Mouse (Mus musculus) cerebellum, adult 9-11 months (tissue): Measurements from ENCODE around the gene Pdzd2.

Experiments used
- DNase-seq: peaks from one replicate; pipeline ENCODE4 v3.0.0; 2022

Pdzd2 gene

DNA sequence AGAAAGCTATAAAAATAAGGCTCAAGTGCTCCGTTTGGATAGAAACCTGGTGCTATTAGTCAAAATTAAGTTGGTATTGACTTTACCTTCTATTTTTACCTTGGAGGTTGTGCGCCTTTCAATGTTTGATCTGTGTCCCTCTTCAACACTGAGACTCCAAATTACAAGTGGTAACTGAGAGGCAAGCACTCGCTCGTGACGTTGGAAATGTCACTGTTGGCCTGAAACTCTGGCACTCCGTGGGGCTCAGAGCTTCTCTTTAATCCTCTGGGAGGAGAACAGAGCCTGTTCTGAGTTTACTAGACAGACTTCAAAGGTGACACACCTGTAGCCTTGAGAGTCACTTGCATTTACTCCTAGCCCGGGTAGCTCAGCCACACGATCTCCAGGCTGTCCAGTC is 120.5 kb downstream of the Pdzd2 start:
- DNase-seq: no peak

DNA sequence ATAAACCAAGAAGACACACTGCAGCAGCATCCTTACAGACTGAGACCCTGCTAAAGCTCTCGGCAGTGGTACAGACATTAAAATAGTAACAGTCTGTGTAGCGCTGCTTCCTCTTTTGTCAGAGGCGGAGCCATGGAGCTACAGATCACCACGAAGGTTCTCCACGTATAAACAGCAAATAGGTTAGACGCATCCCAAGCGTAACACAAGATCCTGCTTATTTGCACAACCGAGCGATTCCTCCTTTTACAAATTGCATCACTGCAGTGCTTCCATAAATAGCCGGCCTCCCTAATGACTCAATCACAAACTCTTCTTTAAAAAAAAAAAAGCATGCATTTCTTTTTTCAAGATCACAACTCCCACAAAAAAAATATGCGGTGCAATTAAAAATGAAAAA is 122.1 kb downstream of the Pdzd2 start:
- no peak for DNase-seq

DNA sequence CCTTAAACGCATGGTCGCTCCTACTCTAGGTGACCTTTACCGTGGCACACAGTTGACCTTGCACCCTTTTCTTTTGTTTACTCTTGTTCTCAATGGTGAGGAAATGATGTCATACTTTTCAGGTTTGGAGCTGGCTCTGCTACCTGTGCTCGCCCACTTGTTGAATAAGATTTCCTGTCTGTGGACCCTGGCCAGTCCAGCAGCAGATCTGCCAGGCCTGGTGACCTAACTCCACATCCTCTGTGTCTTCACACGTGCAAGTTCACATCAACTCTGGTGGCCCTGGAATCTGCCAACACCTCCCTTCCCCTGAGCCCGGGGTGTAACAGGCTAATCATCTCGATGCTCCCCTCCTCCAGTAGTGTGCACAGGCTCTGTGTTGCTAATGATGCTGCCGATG is 122.5 kb downstream of the Pdzd2 start:
- DNase-seq: no peak

DNA sequence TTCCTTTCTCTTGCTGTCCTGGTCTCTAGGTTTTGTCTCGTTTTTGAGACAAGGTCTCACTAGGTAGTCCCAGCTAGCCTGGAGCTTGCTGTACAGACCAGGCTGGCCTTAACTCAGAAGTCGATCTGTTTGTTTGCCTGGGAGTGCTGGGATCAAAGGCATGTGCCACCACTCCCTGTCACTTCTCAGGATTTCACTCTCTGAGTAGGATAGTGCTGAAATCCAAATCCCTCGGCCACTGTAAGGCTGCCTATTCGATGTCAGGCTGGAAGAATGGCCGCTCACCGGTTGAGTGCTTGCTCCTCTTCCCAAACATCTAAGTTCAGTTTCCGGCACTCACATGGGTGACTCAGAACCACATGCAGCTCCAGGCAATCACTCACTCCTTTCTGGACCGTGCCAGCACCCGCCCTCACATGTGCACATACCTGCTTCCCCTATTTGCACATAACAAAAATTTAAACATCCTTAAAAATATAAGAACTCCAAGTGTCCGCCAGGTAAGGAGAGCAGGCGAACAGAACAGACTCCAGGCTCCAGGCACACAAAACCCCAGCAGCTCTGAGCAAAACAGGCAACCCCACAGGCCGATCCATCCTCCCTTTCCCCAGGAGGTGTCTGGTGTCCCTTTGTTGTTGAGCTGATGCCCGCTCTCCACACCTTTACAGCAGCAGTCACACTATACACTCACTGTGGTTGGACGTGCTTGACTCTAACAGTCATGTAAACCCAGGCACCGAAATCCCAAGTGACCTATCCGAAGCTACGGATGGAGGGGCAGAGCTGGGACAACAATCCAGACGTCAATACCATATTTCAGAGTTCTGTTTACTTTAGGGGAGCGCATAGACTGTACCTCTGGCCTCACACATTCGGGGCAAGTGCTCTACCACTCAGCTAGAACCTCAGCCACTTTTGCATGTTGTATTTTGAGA is 124.5 kb downstream of the Pdzd2 start:
- DNase-seq: no peak

DNA sequence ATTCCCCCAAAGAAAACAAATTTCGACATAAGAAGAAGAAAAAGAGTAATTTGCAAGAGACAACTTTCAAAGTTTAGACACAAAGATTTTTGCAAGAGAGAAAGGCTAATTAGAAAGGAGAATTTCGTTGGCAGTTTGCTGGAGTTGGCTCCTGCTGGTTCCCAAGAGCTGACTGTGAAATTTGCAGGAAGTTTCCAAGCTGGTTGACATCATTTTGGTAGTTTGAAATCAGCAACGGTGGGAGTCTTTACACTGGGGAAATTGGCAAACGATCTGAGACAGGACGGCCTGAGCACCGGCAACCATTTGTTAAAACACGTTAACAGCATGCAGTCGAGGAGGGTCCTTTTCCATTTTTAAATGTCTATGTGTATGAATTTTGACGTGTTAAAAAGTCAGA is 125.7 kb downstream of the Pdzd2 start:
- DNase-seq: no peak

DNA sequence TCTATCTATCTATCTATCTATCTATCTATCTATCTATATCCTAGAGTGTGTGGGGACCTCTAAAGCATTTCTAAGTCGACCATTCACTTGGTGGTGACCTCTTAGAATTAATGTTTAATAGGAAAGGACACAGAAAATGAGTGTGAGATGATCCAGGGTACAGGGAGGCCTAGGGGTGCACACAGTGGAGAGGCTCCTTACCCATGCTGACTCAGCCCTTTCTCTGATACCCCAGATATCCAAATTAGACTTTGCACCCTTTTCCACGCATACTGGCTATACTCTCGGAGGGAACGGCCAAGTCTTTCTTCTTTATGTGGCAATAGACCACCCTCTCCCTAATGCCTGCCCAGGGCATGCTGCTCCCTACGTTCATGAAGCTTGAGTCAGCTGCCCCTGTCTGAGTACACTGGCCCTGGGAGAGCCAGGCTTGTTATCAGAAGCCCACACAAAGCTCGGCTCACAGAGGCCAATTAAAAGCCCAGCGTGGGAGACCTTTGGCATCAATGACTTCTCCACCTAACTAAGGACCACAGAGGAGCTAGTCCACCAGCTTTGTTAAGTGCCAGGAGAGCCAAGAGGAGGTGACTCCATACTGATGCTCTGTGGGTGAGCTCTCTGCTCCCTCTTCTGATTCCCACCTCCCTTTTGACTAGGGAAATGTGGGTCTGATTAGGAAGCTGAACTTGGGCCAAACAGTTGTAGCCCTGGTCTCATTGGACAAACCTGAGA is 126.6 kb downstream of the Pdzd2 start:
- no peak for DNase-seq

DNA sequence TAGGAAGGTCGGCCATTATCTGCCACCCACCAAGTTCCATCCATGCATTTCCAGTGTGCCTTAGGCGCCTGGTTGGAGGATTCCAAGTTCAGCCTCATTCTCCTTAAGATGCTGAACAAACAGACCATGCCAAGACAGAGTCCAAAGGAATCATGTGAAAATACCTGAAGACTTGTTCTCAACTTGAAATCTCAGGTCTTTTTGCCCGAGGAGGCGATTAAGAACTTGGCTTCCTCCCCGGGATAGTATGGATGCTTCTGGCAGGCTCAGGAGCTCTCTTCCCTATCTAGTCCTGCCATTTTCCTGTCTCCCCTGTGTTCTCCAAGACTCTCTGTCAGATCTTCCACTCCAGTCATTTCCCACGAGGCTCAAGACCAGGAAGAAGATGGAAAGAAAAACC is 131.6 kb downstream of the Pdzd2 start:
- DNase-seq: no peak

DNA sequence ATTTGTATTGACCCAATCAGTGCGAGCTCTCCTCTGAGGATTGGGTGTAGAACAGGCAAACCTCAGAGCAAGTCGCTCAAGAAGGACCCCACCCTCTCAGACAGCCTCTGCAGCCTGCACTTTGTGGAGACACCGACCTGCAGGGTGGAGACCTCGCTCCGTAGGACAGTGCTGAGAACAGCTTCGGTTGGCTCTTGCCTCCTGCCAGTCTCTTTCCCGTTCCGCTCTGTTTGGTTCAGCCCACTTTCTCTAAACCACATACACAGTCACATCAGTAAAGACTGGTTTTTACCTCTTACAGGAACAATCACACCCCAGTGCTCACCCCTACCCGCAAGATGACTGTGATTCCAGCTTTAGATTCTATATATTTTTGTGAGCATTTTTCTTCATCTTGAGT is 133.4 kb downstream of the Pdzd2 start:
- no peak for DNase-seq

DNA sequence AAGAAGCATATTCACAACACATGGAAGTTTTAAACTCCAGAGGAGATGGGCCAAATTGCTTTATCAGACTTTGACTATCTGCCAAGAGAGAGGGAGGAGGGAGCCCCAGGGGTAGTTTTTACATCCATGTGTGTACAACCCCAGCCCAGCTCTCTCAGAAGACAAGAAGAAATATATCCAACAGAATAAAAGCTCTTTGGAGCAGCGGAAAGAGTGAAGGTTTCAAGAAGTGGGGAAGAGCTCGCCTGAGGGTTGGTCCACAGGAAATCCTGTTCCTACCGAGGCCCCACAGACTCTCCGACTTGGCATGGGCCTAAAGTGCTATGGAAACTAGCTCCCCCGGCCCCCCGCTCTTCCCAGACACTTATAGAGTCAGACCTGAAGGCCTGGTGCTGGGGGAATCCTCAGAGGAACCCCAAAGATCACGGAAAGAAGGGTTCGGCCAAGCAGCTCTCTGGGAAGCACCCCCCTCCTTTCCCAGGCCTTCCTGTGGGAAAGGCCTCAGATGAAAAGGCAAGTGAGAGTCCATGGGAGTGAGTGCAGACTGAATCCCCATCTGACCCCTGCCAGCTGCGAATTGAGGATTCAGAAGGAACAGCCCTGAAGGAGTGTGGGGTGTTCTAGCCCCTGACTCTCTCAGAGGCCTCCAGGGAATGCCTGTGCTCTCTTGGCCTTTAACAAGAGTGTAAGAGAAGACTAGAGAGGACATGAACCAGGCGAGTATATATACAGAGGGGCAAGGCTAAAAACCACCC is 134.3 kb downstream of the Pdzd2 start:
- DNase-seq: no peak

DNA sequence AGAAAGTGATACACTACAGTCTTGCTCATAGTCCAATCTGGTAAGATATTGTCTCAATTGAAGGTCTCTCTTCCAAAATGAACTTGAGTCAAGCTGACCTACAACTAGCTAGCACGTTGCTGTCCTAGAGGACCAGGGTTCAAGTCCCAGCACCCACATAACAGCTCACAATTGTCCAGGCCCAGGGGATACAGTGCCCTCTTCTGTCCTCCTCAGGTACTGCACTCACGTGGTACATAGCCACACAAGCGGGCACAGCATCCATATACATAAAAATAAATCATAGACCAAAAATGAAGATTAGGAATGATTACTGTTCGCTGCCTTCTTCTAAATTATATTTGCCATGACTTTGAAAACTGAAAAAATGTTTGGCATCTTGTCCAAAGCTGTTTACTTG is 136.1 kb downstream of the Pdzd2 start:
- DNase-seq: no peak

DNA sequence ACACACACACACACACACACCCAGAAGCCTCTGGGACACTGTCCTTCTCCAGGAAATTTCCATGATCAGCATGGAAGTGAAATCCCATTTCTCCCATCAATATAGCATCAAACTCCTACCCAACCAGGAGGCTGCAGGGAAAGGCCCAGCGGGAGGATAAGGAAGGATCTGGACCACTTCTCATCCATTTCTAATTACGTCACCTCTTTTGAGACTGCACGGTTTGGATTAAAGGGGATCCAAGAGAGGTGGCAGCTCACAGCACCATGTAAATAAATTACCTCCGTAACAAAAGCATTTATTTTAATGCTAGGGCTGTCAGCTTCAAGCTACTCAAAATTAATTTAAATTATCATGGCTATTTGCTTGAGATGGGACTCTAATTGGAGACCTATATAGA is 146.6 kb downstream of the Pdzd2 start:
- no peak for DNase-seq

DNA sequence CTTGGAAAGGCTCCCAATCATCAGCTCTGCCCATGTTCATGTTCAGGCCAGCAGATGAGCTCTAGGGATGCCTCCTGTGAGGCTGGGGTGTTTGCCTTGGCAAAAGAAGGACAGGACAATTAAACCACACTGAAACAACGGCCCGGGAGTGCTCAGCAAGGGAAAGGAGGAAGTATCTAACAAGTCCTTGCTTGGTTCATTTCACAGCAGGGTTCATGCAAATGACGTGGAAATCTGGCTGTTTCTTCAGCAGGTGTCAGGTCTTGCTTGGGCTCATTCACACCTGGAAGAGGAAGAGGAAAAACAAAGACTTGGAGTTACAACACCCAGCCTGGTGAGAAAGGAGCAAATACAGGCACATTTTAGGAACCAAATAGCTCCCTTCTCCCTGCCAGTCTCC is 147.1 kb downstream of the Pdzd2 start:
- DNase-seq: no peak

DNA sequence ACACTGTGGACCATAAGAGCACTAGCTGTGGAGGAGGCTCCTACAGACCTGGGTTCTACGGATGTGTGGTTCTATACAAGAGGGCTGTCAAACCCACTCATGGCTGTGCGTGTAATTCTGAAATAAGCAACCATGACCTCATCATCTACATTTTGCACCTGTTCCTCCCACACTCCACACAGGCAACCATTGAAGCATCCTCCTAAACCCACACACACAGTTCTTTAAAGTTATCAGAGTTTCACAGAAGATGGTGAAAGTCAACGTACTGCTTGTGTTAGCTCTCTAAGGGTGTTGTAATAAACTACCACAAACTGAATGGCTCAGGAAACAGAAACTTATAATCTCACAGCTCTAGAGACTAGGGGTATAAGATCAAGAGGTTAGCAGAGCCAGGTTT is 151.1 kb downstream of the Pdzd2 start:
- DNase-seq: no peak

DNA sequence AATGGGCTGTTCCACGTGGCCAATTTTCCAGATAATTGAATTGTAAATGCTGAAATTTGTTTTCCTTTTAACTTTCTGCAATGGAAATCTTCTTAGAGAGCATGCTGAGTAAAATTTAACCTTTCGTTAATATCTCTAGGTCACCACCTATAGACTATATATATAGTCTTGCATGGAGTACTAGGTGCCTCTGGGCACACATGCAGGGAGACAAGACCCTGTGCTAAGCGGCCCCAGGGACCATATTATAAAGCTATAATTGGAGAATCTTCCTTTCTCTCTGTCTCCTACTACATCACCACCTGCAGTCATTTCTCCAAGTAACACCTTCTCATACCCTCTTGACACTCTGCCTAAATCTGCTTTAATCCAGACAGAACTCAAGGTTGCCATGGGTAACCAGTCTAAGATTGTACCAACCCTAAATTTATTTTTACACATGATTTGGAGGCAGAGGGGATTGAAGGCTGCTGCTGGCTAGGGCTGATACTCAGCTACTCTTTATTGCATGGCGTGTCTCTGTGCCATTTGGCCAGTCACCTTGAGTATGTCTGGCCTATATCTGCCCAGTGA is 152.8 kb downstream of the Pdzd2 start:
- DNase-seq: no peak

DNA sequence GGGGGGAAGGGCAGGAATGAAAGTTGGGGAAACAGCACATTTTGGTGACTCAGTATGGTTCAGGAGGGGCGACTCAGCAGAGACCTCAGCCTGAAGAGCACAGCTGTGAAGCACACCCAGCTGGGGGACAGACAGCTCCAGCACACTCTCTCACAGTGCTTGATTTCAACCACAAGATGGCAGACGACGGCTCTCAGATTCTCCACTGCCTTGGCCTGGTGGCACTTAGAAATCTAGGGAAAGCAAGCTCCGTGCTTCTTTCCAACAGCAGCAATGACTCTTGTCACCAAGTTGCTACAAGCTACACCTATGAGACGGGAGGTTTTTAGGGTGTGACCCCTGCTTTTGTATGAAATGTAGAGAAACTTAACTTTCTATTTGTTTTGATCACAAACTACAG is 153.6 kb downstream of the Pdzd2 start:
- DNase-seq: peak; percentile 20

DNA sequence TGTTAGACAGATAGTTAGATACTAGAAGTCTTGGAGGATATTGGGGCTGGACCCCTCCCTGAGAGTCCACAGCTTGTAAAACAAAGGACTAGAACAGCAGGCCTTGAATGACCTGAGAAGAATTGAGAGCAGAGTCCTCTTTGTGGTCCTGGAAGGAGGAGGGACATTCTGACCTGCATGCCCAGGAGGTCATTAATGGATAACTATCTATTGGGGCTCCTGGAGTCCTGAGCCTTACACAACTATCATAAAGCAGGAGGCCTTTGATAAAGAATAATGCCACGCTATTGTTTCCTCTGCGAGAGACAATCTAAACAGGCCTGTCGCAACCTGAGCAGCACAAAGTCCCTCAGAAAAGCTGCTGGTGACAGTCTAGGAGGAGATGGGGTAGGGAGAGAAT is 156.7 kb downstream of the Pdzd2 start:
- no peak for DNase-seq

DNA sequence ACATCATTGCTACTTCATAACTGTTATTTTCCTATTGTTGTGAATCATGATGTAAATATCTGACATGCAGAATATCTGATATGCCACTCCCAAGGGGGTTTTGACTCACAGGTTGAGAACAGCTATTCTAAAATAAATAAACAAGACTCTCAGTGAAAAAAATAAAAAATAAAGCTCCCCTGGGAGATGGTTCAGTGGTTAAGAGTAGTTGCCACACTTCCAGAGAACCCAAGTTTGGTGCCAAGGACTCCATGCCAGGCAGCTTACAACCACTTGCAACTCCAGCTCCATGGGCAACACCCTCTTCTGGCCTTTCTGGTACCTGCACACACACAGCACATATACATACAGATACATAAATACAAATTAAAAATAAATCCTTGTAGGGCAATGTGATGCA is 157.3 kb downstream of the Pdzd2 start:
- DNase-seq: no peak

DNA sequence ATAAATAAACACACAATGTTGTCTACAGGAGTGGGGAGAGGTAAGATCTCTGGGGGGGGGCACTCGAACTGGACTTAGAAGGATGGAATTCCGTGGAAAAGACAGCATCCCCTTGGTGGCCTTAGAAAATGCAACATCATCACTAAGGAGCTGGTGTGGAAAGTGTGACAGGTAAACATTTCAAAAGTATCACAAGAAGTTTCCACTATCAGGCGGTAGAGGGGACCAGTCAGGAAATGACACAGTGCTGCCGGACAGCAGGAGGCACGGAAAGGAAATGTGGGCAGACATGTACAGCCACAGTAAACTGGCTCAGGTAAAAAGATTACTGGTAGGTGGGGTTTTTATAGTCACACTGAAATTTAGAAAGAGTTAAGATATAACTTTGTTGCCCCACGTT is 160.5 kb downstream of the Pdzd2 start:
- no peak for DNase-seq

DNA sequence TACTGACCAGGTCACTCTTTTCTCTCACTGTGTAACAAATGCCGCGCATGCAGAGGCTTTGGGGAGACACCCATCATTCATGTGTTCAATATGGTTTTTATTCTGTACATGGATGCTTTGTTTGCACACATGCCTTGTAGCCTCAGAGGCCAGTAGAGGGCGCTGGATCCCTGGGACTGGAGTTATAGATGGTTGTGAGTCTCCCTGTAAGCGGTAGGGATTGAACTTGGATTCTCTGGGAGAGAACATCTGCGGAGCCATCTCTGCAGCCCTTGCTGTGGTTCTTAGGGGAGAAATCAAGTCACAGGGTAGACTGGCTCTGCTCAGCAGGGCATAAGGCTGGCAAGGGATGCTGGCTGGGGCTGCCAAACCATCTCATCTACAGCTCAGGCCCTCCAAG is 161.4 kb downstream of the Pdzd2 start:
- peak; percentile 23 for DNase-seq

DNA sequence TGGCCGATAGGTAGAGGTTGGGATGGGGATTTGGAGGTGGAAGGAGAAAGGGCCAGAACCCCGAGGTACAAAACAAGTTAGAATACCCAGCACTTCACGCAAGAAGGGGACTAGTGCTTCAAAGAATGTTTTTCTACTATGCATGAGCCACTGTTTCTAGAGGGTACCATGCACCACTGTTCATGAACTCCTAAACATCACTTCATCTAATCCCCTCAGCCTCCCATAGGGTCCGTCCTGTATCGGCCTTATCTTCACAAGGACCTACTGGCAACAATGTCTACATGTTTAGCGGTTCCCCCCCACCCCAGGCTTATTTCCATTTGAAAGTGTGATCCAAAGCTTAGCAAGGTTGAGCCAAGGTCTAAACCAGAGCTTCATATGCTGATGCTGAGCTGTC is 162.0 kb downstream of the Pdzd2 start:
- DNase-seq: no peak

DNA sequence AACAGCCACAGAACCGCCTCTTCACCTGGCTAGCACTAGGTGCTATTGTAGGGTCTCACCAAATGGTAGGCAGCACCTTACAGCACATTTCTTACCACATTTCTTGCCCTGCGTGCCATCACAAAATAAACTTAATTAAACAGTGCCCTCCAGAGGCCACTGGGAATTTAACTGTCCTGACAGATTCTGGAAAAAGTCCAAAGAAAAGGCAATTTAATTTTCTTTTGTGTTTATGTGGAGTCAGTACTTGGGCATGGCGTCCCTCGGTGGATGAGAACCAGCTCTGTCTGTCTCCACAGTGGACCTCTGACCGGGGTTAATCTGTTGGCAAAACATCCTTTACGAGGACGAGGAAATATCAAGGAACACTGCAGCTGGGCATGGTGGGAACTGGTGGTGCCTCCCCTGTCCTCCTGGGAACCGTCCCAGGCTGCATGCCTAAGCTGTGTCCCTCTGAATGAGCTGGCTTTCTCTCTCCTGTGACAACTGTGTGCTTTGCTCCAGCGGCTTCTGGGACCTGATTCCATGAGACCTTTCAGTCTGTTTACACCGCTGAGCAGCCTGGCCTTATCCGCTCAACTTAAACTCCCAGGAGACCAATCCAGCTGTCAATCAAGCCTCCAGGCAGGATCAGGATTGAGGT is 162.5 kb downstream of the Pdzd2 start:
- peak; percentile 42 for DNase-seq

DNA sequence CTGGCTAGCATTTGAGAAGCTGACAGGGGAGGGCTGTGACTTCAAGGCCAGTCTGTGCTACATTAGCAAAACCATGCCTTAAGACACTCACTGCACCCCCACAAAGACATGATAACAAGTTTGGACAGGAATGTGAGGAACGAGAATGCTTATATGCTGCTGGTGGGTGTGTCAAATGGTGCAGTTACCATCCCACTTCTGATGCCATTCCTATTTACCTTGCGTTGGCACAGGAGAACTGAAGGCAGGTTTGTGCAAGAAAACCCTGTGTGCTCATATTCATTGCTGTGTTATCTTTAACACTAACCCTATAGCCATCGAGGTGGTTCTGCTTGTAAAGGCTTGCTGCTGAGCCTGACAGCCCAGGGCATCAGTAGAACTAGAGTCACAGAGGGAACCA is 166.1 kb downstream of the Pdzd2 start:
- no peak for DNase-seq

DNA sequence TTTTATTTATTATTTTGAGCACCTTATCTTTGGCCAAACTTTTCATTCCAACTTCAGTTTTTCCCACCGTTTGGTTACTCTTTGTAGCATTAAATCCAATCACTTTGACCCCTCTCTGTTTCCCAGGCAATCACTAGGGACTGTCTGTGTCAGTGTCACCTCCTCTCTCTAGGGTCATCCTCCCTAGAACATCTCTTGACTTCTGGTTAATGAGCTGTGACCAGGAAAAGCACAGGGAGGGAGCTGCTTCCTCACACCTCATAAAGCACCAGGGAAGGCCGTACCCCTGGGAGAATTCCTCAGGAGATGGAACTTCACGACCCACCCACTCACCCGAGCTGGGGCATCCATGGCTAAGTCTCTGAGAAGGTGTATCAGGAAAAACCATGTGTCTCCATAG is 168.6 kb downstream of the Pdzd2 start:
- DNase-seq: no peak
